Mouse (Mus musculus) CH12.LX (cell line): ENCODE data around the gene Gm17349. TPM values are rescaled to one million over a fixed set of nuclear protein-coding genes. Genes with fewer than 3 reads are reported as not detected.

ENCODE experiments used
- DNase-seq: peaks from one replicate; pipeline ENCODE4 v3.0.0-alpha.2; 2013; ENCODE audit errors: extremely low read depth
- H3K27ac ChIP-seq: 2 replicates; pipeline ENCODE4 v1.5.1; 2012; ENCODE audit warnings: low read depth, mild to moderate bottlenecking, control low read depth, moderate library complexity; ENCODE audit not compliant: insufficient read depth
- H3K27me3 ChIP-seq: replicated peaks from 2 replicates; pipeline ENCODE3; 2012; ENCODE audit warnings: inconsistent platforms
- H3K36me3 ChIP-seq, 2 experiments: replicated peaks in 1 of 2; 2 replicates each; pipeline versions ENCODE3 to v1.6.1; 2012; ENCODE audit warnings: inconsistent platforms in 1 of 2, low read length in 1 of 2, mild to moderate bottlenecking in 1 of 2, mixed read lengths in 1 of 2, moderate library complexity in 1 of 2; ENCODE audit not compliant: control insufficient read depth in 1 of 2, insufficient read depth in 1 of 2
- H3K4me1 ChIP-seq, 2 experiments: 2 replicates each; pipeline ENCODE4 v1.6.1; 2012; ENCODE audit warnings: inconsistent platforms in 1 of 2, moderate library complexity in 1 of 2; ENCODE audit not compliant: insufficient read depth in 2 of 2, control insufficient read depth in 1 of 2
- H3K4me2 ChIP-seq: 2 replicates; pipeline ENCODE4 v1.6.1; 2012; ENCODE audit warnings: low read depth, mild to moderate bottlenecking, control low read depth; ENCODE audit not compliant: poor library complexity, insufficient read depth, severe bottlenecking
- H3K4me3 ChIP-seq, 3 experiments: fragments of 150-350 bp in 1 of 3; sonication (generic) in 1 of 3; replicated peaks in 1 of 3; 2 replicates each; pipeline versions ENCODE3 to v1.5.1; 2011 to 2012; ENCODE audit warnings: low read depth in 2 of 3, low read length in 2 of 3, mild to moderate bottlenecking in 2 of 3, moderate library complexity in 2 of 3, control low read depth in 1 of 3, improper control_type of control experiment in 1 of 3, inconsistent platforms in 1 of 3, mixed read lengths in 1 of 3; ENCODE audit not compliant: poor library complexity in 1 of 3
- H3K79me2 ChIP-seq: replicated peaks from 2 replicates; pipeline ENCODE4 v1.6.1; 2012; ENCODE audit warnings: mild to moderate bottlenecking, moderate library complexity; ENCODE audit not compliant: control insufficient read depth, poor library complexity, insufficient read depth, severe bottlenecking; ENCODE audit errors: extremely low read depth
- H3K9ac ChIP-seq: 2 replicates; pipeline ENCODE4 v1.6.1; 2012; ENCODE audit warnings: low read depth, mild to moderate bottlenecking, control low read depth, moderate library complexity; ENCODE audit not compliant: insufficient read depth
- H3K9me3 ChIP-seq: replicated peaks from 2 replicates; pipeline ENCODE3; 2012; ENCODE audit warnings: low read length, inconsistent platforms, mixed read lengths
- BHLHE40 ChIP-seq: IDR thresholded peaks from 2 replicates; pipeline ENCODE4 v1.6.1; 2011; ENCODE audit warnings: mild to moderate bottlenecking, low read depth, low read length, improper control_type of control experiment
- CHD2 ChIP-seq: IDR thresholded peaks from 2 replicates; pipeline ENCODE4 v1.6.1; 2011; ENCODE audit warnings: low read length, improper control_type of control experiment
- CTCF ChIP-seq, 2 experiments: IDR thresholded peaks in 1 of 2; conservative IDR thresholded peaks in 1 of 2; 2 replicates each; pipeline ENCODE4 v1.5.1; 2011 to 2012; ENCODE audit warnings: low read depth in 2 of 2, low read length in 2 of 2, improper control_type of control experiment in 1 of 2, inconsistent platforms in 1 of 2, mild to moderate bottlenecking in 1 of 2, moderate library complexity in 1 of 2
- E2F4 ChIP-seq: IDR thresholded peaks from 2 replicates; pipeline ENCODE4 v1.6.1; 2011; ENCODE audit warnings: low read depth, low read length, improper control_type of control experiment; ENCODE audit not compliant: insufficient replicate concordance
- ELF1 ChIP-seq: IDR thresholded peaks from 2 replicates; pipeline ENCODE4 v1.6.1; 2014; ENCODE audit warnings: low read depth, mild to moderate bottlenecking, inconsistent platforms, low read length, improper control_type of control experiment
- GABPA ChIP-seq: IDR thresholded peaks from 2 replicates; pipeline ENCODE4 v1.6.1; 2012; ENCODE audit warnings: low read depth, low read length, improper control_type of control experiment, inconsistent platforms; ENCODE audit not compliant: insufficient replicate concordance
- HCFC1 ChIP-seq: IDR thresholded peaks from 2 replicates; pipeline ENCODE4 v1.6.1; 2012; ENCODE audit warnings: low read depth, mild to moderate bottlenecking, inconsistent platforms, low read length, improper control_type of control experiment
- IRF4 ChIP-seq: IDR thresholded peaks from 2 replicates; pipeline ENCODE4 v1.6.1; 2014; ENCODE audit warnings: low read depth, mild to moderate bottlenecking, inconsistent platforms, low read length, improper control_type of control experiment
- KAT2A ChIP-seq: IDR thresholded peaks from 2 replicates; pipeline ENCODE4 v1.6.1; 2012; ENCODE audit warnings: low read length, improper control_type of control experiment, inconsistent platforms; ENCODE audit not compliant: insufficient replicate concordance
- MAX ChIP-seq: IDR thresholded peaks from 2 replicates; pipeline ENCODE4 v1.6.1; 2011; ENCODE audit warnings: low read length, improper control_type of control experiment
- MAZ ChIP-seq: IDR thresholded peaks from 2 replicates; pipeline ENCODE4 v1.6.1; 2012; ENCODE audit warnings: low read depth, mild to moderate bottlenecking, inconsistent platforms, low read length, improper control_type of control experiment, moderate library complexity
- MYC ChIP-seq: IDR thresholded peaks from 2 replicates; pipeline ENCODE4 v1.6.1; 2011; ENCODE audit warnings: low read depth, mild to moderate bottlenecking, improper control_type of control experiment, low read length
- NELFE ChIP-seq: IDR thresholded peaks from 2 replicates; pipeline ENCODE4 v1.6.1; 2011; ENCODE audit warnings: low read depth, low read length, improper control_type of control experiment
- NRF1 ChIP-seq: IDR thresholded peaks from 2 replicates; pipeline ENCODE4 v1.6.1; 2014; ENCODE audit warnings: low read depth, mild to moderate bottlenecking, inconsistent platforms, low read length, improper control_type of control experiment, moderate library complexity
- PAX5 ChIP-seq: IDR thresholded peaks from 2 replicates; pipeline ENCODE4 v1.6.1; 2012; ENCODE audit warnings: low read length, inconsistent platforms, mixed read lengths
- POLR2A ChIP-seq: IDR thresholded peaks from 2 replicates; pipeline ENCODE4 v1.6.1; 2011; ENCODE audit warnings: low read depth, mild to moderate bottlenecking, improper control_type of control experiment, low read length
- POLR2AphosphoS2 ChIP-seq: IDR thresholded peaks from 2 replicates; pipeline ENCODE4 v1.6.1; 2011; ENCODE audit warnings: low read depth, low read length, improper control_type of control experiment
- RAD21 ChIP-seq: IDR thresholded peaks from 2 replicates; pipeline ENCODE4 v1.6.1; 2011; ENCODE audit warnings: low read depth, mild to moderate bottlenecking, low read length, improper control_type of control experiment, moderate library complexity
- SIN3A ChIP-seq: IDR thresholded peaks from 2 replicates; pipeline ENCODE4 v1.6.1; 2012; ENCODE audit warnings: low read length, improper control_type of control experiment, inconsistent platforms
- TBP ChIP-seq: conservative IDR thresholded peaks from 2 replicates; pipeline ENCODE4 v1.6.1; 2011; ENCODE audit warnings: low read depth, low read length, improper control_type of control experiment
- TCF12 ChIP-seq: IDR thresholded peaks from 2 replicates; pipeline ENCODE4 v1.6.1; 2014; ENCODE audit warnings: low read depth, mild to moderate bottlenecking, inconsistent platforms, low read length, improper control_type of control experiment
- UBTF ChIP-seq: IDR thresholded peaks from 2 replicates; pipeline ENCODE4 v1.6.1; 2012; ENCODE audit warnings: low read depth, mild to moderate bottlenecking, inconsistent platforms, low read length, improper control_type of control experiment, moderate library complexity
- ZKSCAN1 ChIP-seq: IDR thresholded peaks from 2 replicates; pipeline ENCODE4 v1.6.1; 2012; ENCODE audit warnings: low read depth, inconsistent platforms, low read length, improper control_type of control experiment, borderline replicate concordance
- ZMIZ1 ChIP-seq: IDR thresholded peaks from 2 replicates; pipeline ENCODE4 v1.6.1; 2012; ENCODE audit warnings: low read depth, mild to moderate bottlenecking, inconsistent platforms, low read length, improper control_type of control experiment
- dilution Hi-C: fragments of 300-500 bp; cut with MboI; formaldehyde crosslinking; loops from 2 replicates; pipeline ENCODE4 v1.14.3; 2020; ENCODE audit warnings: low sequenced_read_pairs; ENCODE audit not compliant: extremely low pct_unique_long_range_greater_than_20kb, extremely low pct_ligation_motif_present
- in situ Hi-C: fragments of 300-500 bp; cut with MboI; formaldehyde crosslinking; loops from 3 replicates; pipeline ENCODE4 v1.14.3; 2019; ENCODE audit warnings: low sequenced_read_pairs, low pct_ligation_motif_present, low pct_unique_long_range_greater_than_20kb, mixed read lengths
- polyA plus RNA-seq: library from polyadenylated mRNA; unstranded; fragments of >175 nt; gene quantifications from 2 replicates; pipeline ENCODE4 v1.2.1, GENCODE M21; 2012; ENCODE audit warnings: low read depth; ENCODE audit not compliant: insufficient read length
- total RNA-seq, 2 experiments: library from RNA; depleted of rRNA; stranded (reverse); fragments of 300-350 nt in 1 of 2; fragments of >200 nt in 1 of 2; gene quantifications; 2 replicates each; pipeline ENCODE4 v1.2.3; 2012 to 2014

Gm17349 gene
- total and polyA plus RNA-seq, 3 experiments, result 2.1 TPM; not detected in 2

DNA sequence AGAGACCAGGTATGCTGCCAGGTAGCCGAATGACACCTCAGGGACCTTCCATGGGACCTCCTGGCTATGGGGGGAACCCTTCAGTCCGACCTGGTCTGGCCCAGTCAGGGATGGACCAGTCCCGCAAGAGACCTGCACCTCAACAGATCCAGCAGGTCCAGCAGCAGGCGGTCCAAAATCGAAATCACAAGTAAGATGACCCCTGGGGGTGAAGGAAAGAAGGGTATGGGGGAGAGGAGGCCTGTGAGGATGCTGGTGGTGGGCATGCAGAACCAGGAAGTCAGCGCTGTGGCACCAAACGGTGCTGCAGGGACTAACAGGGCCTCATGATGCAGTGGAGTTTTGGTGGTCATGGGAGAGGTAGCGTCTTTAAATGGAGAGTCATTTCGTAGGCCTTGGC lies 2.2 kb downstream of the Gm17349 start:
- Histone ChIP-seq H3K4me1 (peaks cover 15 to 27% of the 10 kb centered on the region in 2 experiments), H3K4me2 (peak overlapping the region; percentile 80; the same call in 1 of the 2 replicates), H3K79me2 (no peaks in the 10 kb centered on the region; the same call in 1 of the 2 replicates), H3K27me3 (peaks cover 2% of the 10 kb centered on the region), H3K9me3 (no peaks in the 10 kb centered on the region), H3K36me3 (peaks cover 27 to 43% of the 10 kb centered on the region in 2 experiments), H3K27ac (no peak overlapping the region), H3K9ac (no peak overlapping the region), H3K4me3 (peak overlapping the region in 1 of 3 experiments; percentile 64)
- dilution Hi-C loops, result no loop called here
- in situ Hi-C loops, result no loop called here
- no peak for DNase-seq
- TF ChIP-seq NRF1 (no peak), MAZ (no peak)

DNA sequence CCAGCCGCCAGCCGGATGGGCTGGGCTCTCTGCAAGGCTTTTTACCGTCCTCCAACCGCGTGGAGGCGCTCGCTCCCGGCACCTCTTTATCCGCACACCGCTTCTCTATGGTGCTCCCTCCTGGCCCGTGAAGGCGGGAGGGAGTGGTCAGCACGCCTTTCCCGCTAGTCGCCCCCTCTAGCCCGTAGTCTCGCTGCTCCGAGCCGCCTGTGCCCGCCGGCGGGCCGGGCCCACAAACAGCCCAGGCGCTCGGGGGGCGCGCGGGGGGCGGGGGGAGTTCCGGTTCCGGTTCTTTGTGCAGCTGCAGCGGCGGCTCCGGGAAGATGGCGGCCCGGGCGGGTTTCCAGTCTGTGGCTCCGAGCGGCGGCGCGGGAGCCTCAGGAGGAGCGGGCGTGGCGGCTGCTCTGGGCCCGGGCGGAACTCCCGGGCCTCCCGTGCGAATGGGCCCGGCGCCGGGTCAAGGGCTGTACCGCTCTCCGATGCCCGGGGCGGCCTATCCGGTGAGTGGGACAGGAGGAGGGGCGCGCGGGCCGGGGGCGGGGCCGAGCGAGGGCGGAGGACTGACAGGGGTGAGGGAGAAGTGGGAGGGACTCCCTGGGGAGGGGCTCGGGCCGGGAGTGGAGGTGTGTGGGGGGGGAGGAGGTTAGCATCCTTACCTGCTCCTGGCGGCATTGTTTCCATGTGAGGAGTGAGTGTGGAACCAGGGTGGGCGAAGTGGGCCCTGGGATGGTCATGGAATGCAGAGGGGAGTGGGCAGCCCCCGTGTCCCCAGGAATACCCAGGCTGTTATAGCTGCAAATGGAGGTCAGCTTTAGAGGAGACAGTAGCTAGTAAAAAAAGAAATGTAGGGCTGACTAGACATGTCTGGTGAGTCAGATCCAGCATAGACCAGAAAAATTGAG lies 3.0 kb downstream of the Gm17349 start, which contains the start of gene Smarcd1:
Gene Smarcd1 (plus strand): TSS at position 131 of the 902 bp plus-strand sequence.
- H3K27me3 ChIP-seq, result peaks cover 7% of the 10 kb centered on the region
- peaks cover 19 to 36% of the 10 kb centered on the region in 2 experiments for H3K36me3 ChIP-seq
- TF ChIP-seq ZMIZ1 (no peak), NELFE (peak; percentile 64; the same call in 1 of the 2 replicates), E2F4 (no peak), NRF1 (0 out of 2 replicates have a peak, but pooled peaks have one; percentile 15), BHLHE40 (peak; percentile 21; the same call in 1 of the 2 replicates), TCF12 (peak; percentile 82; the same call in 1 of the 2 replicates), HCFC1 (peak; percentile 85), RAD21 (no peak), TBP (no peak), SIN3A (no peak; the same call in 1 of the 2 replicates), POLR2AphosphoS2 (no peak), UBTF (peak; percentile 64; the same call in 1 of the 2 replicates), ZKSCAN1 (no peak), MAZ (peak; percentile 55; the same call in 1 of the 2 replicates), CTCF (conservative IDR thresholded peaks at IDR 0.05 in 1 of 2, IDR thresholded peaks at IDR 0.05 in 1 of 2; ENCODE audit: low read depth in 2 of 2, low read length in 2 of 2) (peak; percentile 75 to 88; a peak in 3 of 4 replicates), PAX5 (no peak), POLR2A (peak; percentile 78), KAT2A (peak; percentile 46; the same call in 1 of the 2 replicates), MYC (peak; percentile 61; the same call in 1 of the 2 replicates), CHD2 (peak; percentile 39; the same call in 1 of the 2 replicates), ELF1 (peak; percentile 63; the same call in 1 of the 2 replicates), GABPA (peak; percentile 82), IRF4 (peak; percentile 36; the same call in 1 of the 2 replicates), MAX (peak; percentile 44; the same call in 1 of the 2 replicates)
- peak; percentile 97 for DNase-seq
- peak within 1 kb of the TSS; percentile 80 for H3K4me2 ChIP-seq
- no peaks in the 10 kb centered on the region; the same call in 1 of the 2 replicates for H3K79me2 ChIP-seq
- H3K9ac ChIP-seq, result peak within 1 kb of the TSS; percentile 65
- peaks cover 15 to 27% of the 10 kb centered on the region in 2 experiments for H3K4me1 ChIP-seq
- no peak within 1 kb of the TSS; the same call in 1 of the 2 replicates for H3K27ac ChIP-seq
- H3K9me3 ChIP-seq, result no peaks in the 10 kb centered on the region
- peak within 1 kb of the TSS; percentile 59 to 64 (median 63) for H3K4me3 ChIP-seq
- in situ Hi-C loops, result no loop called here
- dilution Hi-C loops, result no loop called here
